Mouse (Mus musculus) retina, embryonic 14.5 days (tissue): ENCODE data around the gene Obox1.
"Not testable (repeated sequence)": the region's sequence is repeated elsewhere in the genome, so short reads cannot be mapped to it uniquely, and the experiment has no call there.

ENCODE experiments used
- DNase-seq: peaks from one replicate; pipeline ENCODE4 v3.0.0-alpha.2; 2015; ENCODE audit warnings: low spot score

Obox1 gene

DNA sequence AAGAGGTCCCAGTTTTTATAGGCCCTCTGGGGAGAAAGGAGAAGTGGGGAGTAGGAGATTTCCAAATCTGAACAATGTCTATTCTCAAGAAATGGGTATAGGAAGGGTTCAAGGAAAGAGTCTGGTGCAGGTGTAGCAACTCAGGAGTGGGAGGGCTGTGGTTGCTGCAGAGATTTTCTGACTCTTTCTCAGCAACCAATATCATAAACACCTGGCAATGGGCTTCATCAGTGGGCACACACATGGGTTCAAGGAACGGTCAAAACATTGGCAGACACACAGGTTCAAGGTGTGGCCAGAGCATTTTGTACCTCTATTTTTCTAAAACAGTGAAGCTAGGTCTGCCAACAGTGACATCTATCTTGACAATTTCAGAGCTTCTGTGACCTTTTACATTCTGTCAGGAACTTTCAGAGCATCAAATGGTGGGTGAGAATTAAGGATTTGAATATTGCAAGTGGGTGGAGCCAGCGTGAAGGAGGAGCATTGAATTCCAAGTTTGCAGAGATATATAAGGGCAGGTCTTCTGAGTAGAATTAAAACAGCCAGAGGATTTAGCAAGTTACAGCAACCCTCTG is at the start of gene Obox1, which contains the start of gene Obox2:
Gene Obox1, plus strand, starts transcription at position 528 of the 578 bp plus-strand sequence.
Gene Obox2, plus strand, starts transcription at position 301 of the 578 bp plus-strand sequence.
- not testable (repeated sequence) for DNase-seq

DNA sequence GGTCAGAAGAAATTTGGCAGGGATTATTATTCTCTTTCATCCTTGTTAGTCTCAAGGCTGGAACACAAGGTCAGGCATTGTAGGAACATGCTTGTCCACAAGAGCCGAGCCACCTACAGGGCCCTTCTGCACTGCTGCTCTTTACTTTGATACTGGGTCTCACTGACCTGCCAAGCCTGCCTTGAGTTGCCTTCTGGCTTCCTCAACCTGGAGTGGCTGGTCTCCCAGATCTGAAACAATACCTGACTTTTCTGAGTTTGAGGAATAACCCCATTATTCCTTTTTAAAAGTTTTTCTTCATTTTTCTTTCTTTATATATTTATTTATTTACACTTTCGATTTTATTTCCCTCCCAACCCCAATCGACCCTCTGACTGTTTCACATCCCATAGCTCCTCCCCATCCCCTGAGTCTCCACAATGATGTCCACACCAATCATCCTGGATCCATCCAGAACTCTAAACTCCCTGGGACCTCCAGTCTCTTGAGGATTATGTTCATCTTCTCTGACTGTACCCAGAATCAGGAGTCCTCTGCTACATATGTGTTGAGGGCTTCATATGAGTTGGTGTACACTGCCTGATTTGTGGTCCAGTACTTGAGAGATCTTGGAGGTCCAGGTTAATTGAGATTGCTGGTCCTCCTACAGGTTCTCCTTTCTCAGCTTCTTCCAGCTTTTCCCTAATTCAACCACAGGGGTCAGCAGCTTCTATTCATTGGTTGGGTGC is 10.6 kb downstream of the Obox1 start:
- not testable (repeated sequence) for DNase-seq

DNA sequence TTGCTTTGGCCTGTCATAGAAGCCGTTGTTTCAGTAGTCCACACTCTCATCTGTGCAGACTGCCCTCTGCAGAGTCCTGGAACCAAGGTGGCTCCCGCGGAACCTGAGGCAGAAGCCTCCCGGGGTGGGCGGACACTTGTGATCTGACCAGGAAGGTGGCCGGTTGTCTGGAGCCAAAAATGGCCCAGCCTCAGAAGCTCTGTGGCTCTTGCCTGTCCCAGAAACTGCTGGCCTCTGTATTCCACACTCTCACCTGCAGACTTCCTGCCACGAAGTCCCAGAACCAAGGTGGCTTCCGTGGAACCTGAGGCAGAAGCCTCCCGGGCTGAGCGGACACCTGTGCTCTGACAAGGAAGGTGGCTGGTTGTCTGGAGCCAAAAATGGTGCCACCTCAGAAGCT is 18.1 kb downstream of the Obox1 start:
- not testable (repeated sequence) for DNase-seq

DNA sequence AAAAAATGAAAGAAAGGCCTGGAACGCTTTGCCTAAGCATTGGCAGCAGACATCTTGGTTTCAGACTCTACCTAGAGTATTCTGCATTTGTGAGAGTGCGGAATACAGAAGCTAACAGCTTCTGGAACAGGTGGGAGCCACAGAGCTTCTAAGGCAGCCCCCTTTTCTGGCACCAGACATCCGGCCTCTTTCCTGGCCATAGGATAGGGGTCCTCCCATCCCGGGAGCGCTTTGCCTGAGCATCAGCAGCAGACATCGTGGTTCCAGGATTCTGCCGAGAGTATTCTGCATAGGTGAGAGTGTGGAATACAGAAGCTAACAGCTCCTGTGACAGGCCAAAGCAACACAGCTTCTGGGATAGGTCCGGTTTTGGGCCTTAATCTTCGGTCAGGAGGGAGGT is 29.3 kb downstream of the Obox1 start:
- DNase-seq = not testable (repeated sequence)

DNA sequence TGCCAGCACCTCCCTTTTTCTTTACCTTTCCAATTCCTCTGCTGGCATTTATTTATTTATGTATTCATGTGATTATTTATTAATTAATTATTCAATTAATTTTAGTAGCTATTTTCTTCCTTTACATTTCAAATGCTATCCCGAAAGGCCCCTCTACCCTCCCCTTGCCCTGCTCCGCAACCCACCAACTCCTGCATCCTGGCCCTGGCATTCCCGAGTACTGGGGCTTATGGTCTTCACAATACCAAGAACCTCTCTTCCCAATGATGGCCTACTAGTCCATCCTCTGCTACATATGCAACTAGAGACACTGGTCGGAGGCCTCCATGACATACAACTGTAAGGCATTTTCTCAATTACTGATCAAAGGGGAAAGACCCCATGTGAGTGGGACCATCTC is 36.8 kb downstream of the Obox1 start:
- not testable (repeated sequence) for DNase-seq

DNA sequence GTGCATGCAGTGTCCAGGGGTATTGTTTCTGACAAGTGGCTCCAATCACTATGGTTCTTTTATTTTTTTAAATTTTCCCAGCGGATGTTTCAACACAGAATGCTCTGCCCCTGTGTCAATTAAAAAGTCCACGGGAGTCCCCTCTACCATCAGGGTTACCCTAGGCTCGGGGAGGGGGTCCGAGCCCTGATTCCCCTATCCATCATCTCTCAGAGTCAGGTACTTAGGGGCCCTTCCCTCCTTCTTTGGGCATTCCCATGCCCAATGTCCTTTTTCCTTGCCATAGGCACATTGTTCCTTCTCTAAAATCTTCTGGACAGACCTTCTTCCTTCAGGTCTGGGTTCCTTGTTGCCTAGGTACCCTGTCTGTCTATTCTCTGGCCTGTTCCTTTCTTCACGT is 120.7 kb downstream of the Obox1 start:
- DNase-seq = not testable (repeated sequence)
